Mouse (Mus musculus): ENCODE measurements at regions not wholly inside any gene's neighbourhood (a gene's known extent, or its start where the extent isn't known, plus 50 kb on each side); places are given as distances from the start of the nearest gene placed in this dataset.
A peak's percentile ranks its signal among the peaks of the same experiment; 100 is the strongest.

GRCm38 (mm10) chr10:118000591-118000990 is 141.0 kb upstream of the Mdm1 start:
- ATAC-seq = no peak

GRCm38 (mm10) chr10:118001501-118001900 is 140.1 kb upstream of the Mdm1 start:
- ATAC-seq = no peak

GRCm38 (mm10) chr10:118001971-118002370 is 139.6 kb upstream of the Mdm1 start:
- peak; percentile 94 for ATAC-seq

- no peak for ATAC-seq
These were observed 139.1 kb upstream of the Mdm1 start for GRCm38 (mm10) chr10:118002559-118002958.

- no peak for ATAC-seq
These were observed 138.4 kb upstream of the Mdm1 start for GRCm38 (mm10) chr10:118003179-118003578.

- ATAC-seq = no peak
These were observed 137.8 kb upstream of the Mdm1 start for GRCm38 (mm10) chr10:118003739-118004361.

GRCm38 (mm10) chr10:118004362-118004958 is 137.2 kb upstream of the Mdm1 start:
- ATAC-seq = no peak

GRCm38 (mm10) chr10:118006827-118007550 is 134.6 kb upstream of the Mdm1 start:
- peak; percentile 93 for ATAC-seq

GRCm38 (mm10) chr10:118007846-118008245 is 133.8 kb upstream of the Mdm1 start:
- ATAC-seq = no peak

- no peak for ATAC-seq
These were observed 129.7 kb upstream of the Mdm1 start for GRCm38 (mm10) chr10:118011687-118012567.

- ATAC-seq = no peak
These were observed 112.8 kb upstream of the Mdm1 start for GRCm38 (mm10) chr10:118028831-118029230.

GRCm38 (mm10) chr10:118034401-118034800 is 107.2 kb upstream of the Mdm1 start:
- ATAC-seq = no peak

- no peak for ATAC-seq
These were observed 106.6 kb upstream of the Mdm1 start for GRCm38 (mm10) chr10:118035035-118035434.

- ATAC-seq = no peak
These were observed 103.1 kb upstream of the Mdm1 start for GRCm38 (mm10) chr10:118038465-118038864.

GRCm38 (mm10) chr10:118039056-118039455 is 102.6 kb upstream of the Mdm1 start:
- no peak for ATAC-seq

- ATAC-seq = peak; percentile 88
These were observed 100.5 kb upstream of the Mdm1 start for GRCm38 (mm10) chr10:118041068-118041467.

- ATAC-seq = no peak
These were observed 97.8 kb upstream of the Mdm1 start for GRCm38 (mm10) chr10:118043761-118044160.

GRCm38 (mm10) chr10:118044840-118045239 is 96.8 kb upstream of the Mdm1 start:
- no peak for ATAC-seq

- no peak for ATAC-seq
These were observed 96.2 kb upstream of the Mdm1 start for GRCm38 (mm10) chr10:118045427-118045826.

GRCm38 (mm10) chr10:118046328-118046727 is 95.3 kb upstream of the Mdm1 start:
- no peak for ATAC-seq

- ATAC-seq = no peak
These were observed 94.8 kb upstream of the Mdm1 start for GRCm38 (mm10) chr10:118046831-118047230.

GRCm38 (mm10) chr10:118049330-118049729 is 92.3 kb upstream of the Mdm1 start:
- no peak for ATAC-seq

GRCm38 (mm10) chr10:118050152-118050641 is 91.4 kb upstream of the Mdm1 start:
- ATAC-seq = peak; percentile 80
